ENCODE assay signal across 8 mouse cellular contexts in the genomic region with DNA sequence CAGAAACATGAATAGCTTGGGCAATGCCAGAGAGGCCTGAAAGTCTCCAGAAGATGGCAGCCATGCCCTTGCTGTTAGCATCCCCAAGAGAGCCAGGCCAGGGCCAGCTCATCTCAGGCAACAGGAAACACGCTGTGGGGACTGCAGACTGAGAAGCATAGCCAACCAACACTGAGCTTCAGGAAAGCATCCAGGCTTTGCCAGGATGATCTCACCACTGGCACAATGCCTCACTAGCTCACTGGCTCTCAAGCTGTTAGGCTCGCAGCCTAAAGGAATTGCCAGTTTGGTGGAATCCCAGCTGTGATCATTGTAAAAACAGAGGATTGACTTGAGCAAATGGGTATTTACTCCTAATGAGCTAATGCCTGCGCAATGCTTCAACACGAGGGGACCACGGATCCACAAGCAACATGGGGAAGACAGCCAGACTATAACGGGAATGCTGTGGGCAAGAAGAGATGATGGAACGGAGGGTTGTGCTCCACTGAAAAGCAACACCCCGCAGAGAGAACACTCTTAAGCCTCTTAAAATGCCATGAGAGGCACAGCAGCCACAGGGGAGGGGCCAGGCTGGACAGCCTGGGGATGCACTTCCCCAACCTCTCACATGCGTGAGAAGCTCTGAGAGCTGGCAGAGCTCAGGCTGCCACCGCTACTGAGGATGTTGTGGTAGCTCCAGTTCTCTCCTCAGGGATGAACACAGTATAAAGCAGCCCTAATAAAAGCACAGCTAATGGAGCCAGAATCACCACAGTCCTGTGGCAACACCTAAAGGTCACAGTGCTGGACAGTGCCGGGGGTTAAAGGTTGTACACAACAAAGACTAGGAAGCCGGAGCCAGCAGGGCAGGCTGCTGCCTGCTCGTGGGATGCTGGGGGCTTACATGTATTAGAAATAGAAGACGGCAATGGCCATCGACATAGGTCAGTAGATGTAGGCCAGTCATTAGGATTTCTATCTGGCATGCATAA. TPM values are rescaled to one million over a fixed set of nuclear protein-coding genes. Genes with fewer than 3 reads are reported as not detected.
DNase-seq lines count a peak whose midpoint lies in the region; ATAC-seq and TF ChIP-seq lines count a peak whose summit lies in the region.

No protein-coding gene starts in this region.

- no peaks in the 10 kb centered on the region for H3K9me3 ChIP-seq in kidney, embryonic 16.5 days (ENCODE audit: low read length)
- no peaks in the 10 kb centered on the region for H3K9me3 ChIP-seq in heart, embryonic 12.5 days (replicated peaks)
- no peaks in the 10 kb centered on the region for H3K9me3 ChIP-seq in lung, embryonic 16.5 days (ENCODE audit: control insufficient read depth, low read length)

- H3K4me3 ChIP-seq in kidney, adult 2 months (ENCODE audit: insufficient read depth, low read depth, low read length): no peak overlapping the region
- no peak overlapping the region for H3K4me3 ChIP-seq in kidney, embryonic 16.5 days (ENCODE audit: low read length)
- no peak overlapping the region for H3K4me3 ChIP-seq in embryonic fibroblast, embryonic 13.5 days (ENCODE audit: insufficient read depth, low read length)
- no peak overlapping the region for H3K4me3 ChIP-seq in heart, embryonic 12.5 days
- H3K4me3 ChIP-seq in layer of hippocampus, adult 2 months: peak overlapping the region; percentile 19; the same call in 1 of the 2 replicates
- H3K4me3 ChIP-seq in lung, embryonic 16.5 days (ENCODE audit: low read length): no peak overlapping the region

- no peak overlapping the region for H3K4me2 ChIP-seq in kidney, embryonic 16.5 days (replicated peaks; ENCODE audit: low read depth, low read length)
- H3K4me2 ChIP-seq in heart, embryonic 12.5 days: 0 out of 2 replicates have a peak overlapping the region, but pooled peaks have one; percentile 3
- no peak overlapping the region for H3K4me2 ChIP-seq in lung, embryonic 16.5 days (ENCODE audit: low read depth, low read length)

- TF ChIP-seq CTCF in kidney, adult 2 months (conservative IDR thresholded peaks at IDR 0.05; ENCODE audit: insufficient read depth, insufficient read length, low read depth, low read length): no peak
- TF ChIP-seq CTCF in embryonic fibroblast, embryonic 13.5 days (IDR thresholded peaks at IDR 0.05; ENCODE audit: borderline replicate concordance, insufficient read depth, low read length): no peak
- peak; percentile 61 for TF ChIP-seq CTCF in layer of hippocampus, adult 2 months (conservative IDR thresholded peaks at IDR 0.05)

- no peaks in the 10 kb centered on the region; the same call in 1 of the 2 replicates for H3K36me3 ChIP-seq in kidney, adult 2 months (ENCODE audit: control insufficient read depth, insufficient read depth, low read length)
- H3K36me3 ChIP-seq in kidney, embryonic 16.5 days (ENCODE audit: insufficient read depth, low read length): peaks cover 13% of the 10 kb centered on the region; the same call in 1 of the 2 replicates
- peaks cover 45% of the 10 kb centered on the region for H3K36me3 ChIP-seq in heart, embryonic 12.5 days
- peaks cover 4% of the 10 kb centered on the region; the same call in 1 of the 2 replicates for H3K36me3 ChIP-seq in lung, embryonic 16.5 days (ENCODE audit: control insufficient read depth, insufficient read depth, low read length)

- peaks cover 12% of the 10 kb centered on the region; the same call in 1 of the 2 replicates for H3K4me1 ChIP-seq in kidney, adult 2 months (ENCODE audit: control insufficient read depth, insufficient read depth, low read length)
- H3K4me1 ChIP-seq in kidney, embryonic 16.5 days (ENCODE audit: insufficient read depth, low read length): no peaks in the 10 kb centered on the region; the same call in 1 of the 2 replicates
- peaks cover 6% of the 10 kb centered on the region; the same call in 1 of the 2 replicates for H3K4me1 ChIP-seq in embryonic fibroblast, embryonic 13.5 days (ENCODE audit: control insufficient read depth, insufficient read depth, low read length)
- peaks cover 27% of the 10 kb centered on the region for H3K4me1 ChIP-seq in heart, embryonic 12.5 days (replicated peaks)
- H3K4me1 ChIP-seq in lung, embryonic 16.5 days (replicated peaks; ENCODE audit: control insufficient read depth, insufficient read depth, low read length): peaks cover 6% of the 10 kb centered on the region

- no peak for ATAC-seq in kidney, embryonic 16.5 days (ENCODE audit: low FRiP score, low TSS enrichment)
- no peak for ATAC-seq in heart, embryonic 12.5 days (ENCODE audit: insufficient number of reproducible peaks, low FRiP score)
- ATAC-seq in lung, embryonic 16.5 days (ENCODE audit: low read depth): peak; percentile 76

- no peak overlapping the region for H3K27ac ChIP-seq in kidney, adult 2 months (ENCODE audit: insufficient read depth, low read depth, low read length)
- no peak overlapping the region for H3K27ac ChIP-seq in kidney, embryonic 16.5 days (ENCODE audit: low read length)
- H3K27ac ChIP-seq in embryonic fibroblast, embryonic 13.5 days (ENCODE audit: insufficient read depth, low read length): peak overlapping the region; percentile 23
- peak overlapping the region; percentile 64 for H3K27ac ChIP-seq in heart, embryonic 12.5 days (ENCODE audit: poor library complexity, severe bottlenecking)
- H3K27ac ChIP-seq in layer of hippocampus, adult 2 months: peak overlapping the region; percentile 76
- peak overlapping the region; percentile 55; the same call in 1 of the 2 replicates for H3K27ac ChIP-seq in lung, embryonic 16.5 days (ENCODE audit: low read length)

- H3K27me3 ChIP-seq in kidney, adult 2 months (replicated peaks; ENCODE audit: control insufficient read depth, insufficient read depth, low read length): no peaks in the 10 kb centered on the region
- H3K27me3 ChIP-seq in kidney, embryonic 16.5 days (ENCODE audit: insufficient read depth, low read length): no peaks in the 10 kb centered on the region
- H3K27me3 ChIP-seq in heart, embryonic 12.5 days (replicated peaks): no peaks in the 10 kb centered on the region
- H3K27me3 ChIP-seq in lung, embryonic 16.5 days (ENCODE audit: control insufficient read depth, insufficient read depth, low read depth, low read length): no peaks in the 10 kb centered on the region

- 70% methylated on average over 15 of the region's 15 CpGs for WGBS in kidney, adult 2 months
- WGBS in kidney, embryonic 16.5 days: 75% methylated on average over 15 of the region's 15 CpGs
- 60% methylated on average over 15 of the region's 15 CpGs for WGBS in heart, embryonic 12.5 days
- WGBS in lung, embryonic 16.5 days: 58% methylated on average over 15 of the region's 15 CpGs

- H3K9ac ChIP-seq in kidney, embryonic 16.5 days (replicated peaks; ENCODE audit: low read length): no peak overlapping the region
- no peak overlapping the region for H3K9ac ChIP-seq in heart, embryonic 12.5 days
- 0 out of 2 replicates have a peak overlapping the region, but pooled peaks have one; percentile 13 for H3K9ac ChIP-seq in lung, embryonic 16.5 days (ENCODE audit: low read length)

- DNase-seq in kidney, adult 2 months: peak; percentile 69
- peak; percentile 95 to 96 for DNase-seq in layer of hippocampus, adult 2 months (ENCODE audit: low spot score in 2 of 2)
- DNase-seq in right cerebral cortex, postnatal 25 days: peak; percentile 91
- no peak for DNase-seq in thymus, postnatal 10 days (ENCODE audit: low spot score in 2 of 2)

- no peak for TF ChIP-seq POLR2A in kidney, adult 2 months (IDR thresholded peaks at IDR 0.05; ENCODE audit: low read depth, low read length)
- TF ChIP-seq POLR2A in embryonic fibroblast, embryonic 13.5 days (IDR thresholded peaks at IDR 0.05; ENCODE audit: low read depth, low read length): no peak

RNA-seq across cellular contexts. Expression of gene Cabin1, which starts 59.6 kb away (rescaled TPM):
- 24.6 and 27.3 TPM in 2 replicates for polyA plus RNA-seq in kidney, adult 2 months (2012; rRNA removed)
- polyA plus RNA-seq in kidney, embryonic 16.5 days (2015; fragmentation: Nextera tagmentation; extraction: Ambion mirVana): 34.0 and 34.9 TPM in 2 replicates
- polyA plus RNA-seq in embryonic fibroblast, embryonic 13.5 days (2011; ENCODE audit: insufficient read length, low read depth, missing spikeins): 30.2 and 30.9 TPM in 2 replicates
- 26.0 and 26.7 TPM in 2 replicates for polyA plus RNA-seq in heart, embryonic 12.5 days (2016; fragmentation: Nextera tagmentation; extraction: Ambion mirVana)
- 10 to 100 TPM; 68.0 to 70.4 TPM for total RNA-seq in layer of hippocampus, adult 2 months (2021)
- polyA plus RNA-seq in lung, embryonic 16.5 days (2015; fragmentation: Nextera tagmentation; extraction: Ambion mirVana): 39.7 and 48.8 TPM in 2 replicates

Comparison
In these comparisons a context has a peak if more than half of its experiments do, and no peak if none do; other contexts are left out.
1. DNase-seq: peak in kidney, adult 2 months (single experiment), layer of hippocampus, adult 2 months (2 of 2) and right cerebral cortex, postnatal 25 days (single experiment); none in thymus, postnatal 10 days (0 of 2).
2. H3K27ac ChIP-seq: peak in embryonic fibroblast, embryonic 13.5 days (single experiment), heart, embryonic 12.5 days (single experiment), layer of hippocampus, adult 2 months (single experiment) and lung, embryonic 16.5 days (single experiment); none in kidney, adult 2 months (single experiment) and kidney, embryonic 16.5 days (single experiment).